Mouse (Mus musculus) E14TG2a.4 (cell line): ENCODE results near the gene Efcab7.

Experiments
- H3K27me3 ChIP-seq: 2 replicates; pipeline ENCODE4 v1.6.1; 2014; ENCODE audit warnings: low read length, control low read depth; ENCODE audit not compliant: insufficient read depth
- H3K36me3 ChIP-seq: 2 replicates; pipeline ENCODE4 v1.6.1; 2014; ENCODE audit warnings: low read length, control low read depth; ENCODE audit not compliant: insufficient read depth
- H3K4me1 ChIP-seq: replicated peaks from 2 replicates; pipeline ENCODE4 v1.6.1; 2014; ENCODE audit warnings: low read depth, low read length, control low read depth
- H3K4me3 ChIP-seq: replicated peaks from 2 replicates; pipeline ENCODE4 v1.5.1; 2014; ENCODE audit warnings: mild to moderate bottlenecking, low read length
- H3K9me3 ChIP-seq: 2 replicates; pipeline ENCODE4 v1.6.1; 2014; ENCODE audit warnings: low read length, control low read depth
- CTCF ChIP-seq: conservative IDR thresholded peaks from 2 replicates; pipeline ENCODE4 v1.5.1; 2014; ENCODE audit warnings: low read length
- NANOG ChIP-seq: IDR thresholded peaks from 2 replicates; pipeline ENCODE4 v1.6.1; 2014; ENCODE audit warnings: borderline replicate concordance, low read length, mixed read lengths
- POU5F1 ChIP-seq: IDR thresholded peaks from 2 replicates; pipeline ENCODE4 v1.6.1; 2014; ENCODE audit warnings: low read length, borderline replicate concordance

Gene Efcab7

DNA sequence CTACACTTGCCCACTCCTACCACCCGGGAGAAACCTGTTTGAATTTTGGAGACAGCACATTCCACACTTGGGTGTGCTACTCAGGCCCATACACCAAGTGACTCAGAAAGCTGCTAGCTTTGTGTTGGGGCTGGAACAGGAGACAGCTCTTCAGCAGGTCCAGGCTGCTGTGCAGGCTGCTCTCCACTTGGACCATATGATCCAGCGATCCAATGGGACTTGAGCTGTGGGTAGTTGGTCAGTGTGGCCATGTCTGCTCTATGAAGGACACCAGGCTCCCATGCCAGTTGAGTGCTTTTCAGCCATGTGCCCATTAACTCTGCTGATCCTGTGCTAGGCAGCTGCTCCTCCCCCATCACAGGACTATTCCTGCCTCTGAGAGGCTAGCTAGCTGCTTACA is 124.9 kb downstream of the Efcab7 start:
- TF ChIP-seq POU5F1 (no peak), CTCF (no peak), NANOG (no peak)
- Histone ChIP-seq H3K9me3 (no peaks in the 10 kb centered on the region), H3K36me3 (no peaks in the 10 kb centered on the region), H3K27me3 (no peaks in the 10 kb centered on the region), H3K4me1 (peaks cover 5% of the 10 kb centered on the region; the same call in 1 of the 2 replicates), H3K4me3 (no peak overlapping the region)

DNA sequence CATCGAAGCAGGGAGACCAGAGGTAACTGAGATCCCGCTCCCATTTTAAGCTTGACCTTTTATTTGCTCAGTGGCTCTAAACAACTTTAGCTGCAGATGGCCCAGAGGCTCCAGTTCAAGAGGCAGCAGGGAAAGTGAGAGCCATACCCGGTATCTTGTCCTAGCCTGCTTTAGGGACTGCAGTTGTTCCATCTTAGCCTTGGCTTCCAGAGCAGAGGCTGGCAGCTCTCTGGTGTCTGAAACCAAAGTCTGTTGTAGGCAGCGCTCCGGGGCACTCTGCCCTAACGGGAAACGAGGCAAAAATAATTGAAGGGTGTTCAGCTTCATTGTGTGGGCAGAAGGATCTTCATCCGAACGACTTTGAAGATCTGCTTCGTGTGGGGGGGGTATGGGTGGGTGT is 126.4 kb downstream of the Efcab7 start:
- no peak for TF ChIP-seq POU5F1
- H3K9me3 ChIP-seq, result no peaks in the 10 kb centered on the region
- no peaks in the 10 kb centered on the region for H3K36me3 ChIP-seq
- H3K27me3 ChIP-seq, result no peaks in the 10 kb centered on the region
- H3K4me3 ChIP-seq, result no peak overlapping the region
- H3K4me1 ChIP-seq, result peaks cover 5% of the 10 kb centered on the region; the same call in 1 of the 2 replicates

DNA sequence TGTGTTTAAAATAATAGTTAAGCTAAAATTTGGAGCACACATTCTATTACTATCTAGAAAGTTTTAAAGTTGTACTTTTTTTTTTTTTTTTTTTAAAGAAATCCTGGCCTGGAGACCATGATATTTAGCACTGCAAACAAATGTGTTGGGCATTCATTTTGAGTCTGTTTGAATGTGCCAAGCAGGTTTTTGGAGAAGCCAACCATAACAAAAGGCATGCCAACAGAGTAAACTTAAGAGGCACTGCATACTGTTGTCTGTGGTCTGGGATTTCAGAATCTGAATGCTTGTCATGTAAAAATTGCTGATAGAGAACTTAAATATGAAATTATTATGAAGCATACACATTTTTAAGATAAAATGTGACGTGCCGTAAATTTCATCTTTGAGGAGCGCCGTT is 128.2 kb downstream of the Efcab7 start:
- H3K9me3 ChIP-seq, result no peaks in the 10 kb centered on the region
- H3K4me3 ChIP-seq, result no peak overlapping the region

DNA sequence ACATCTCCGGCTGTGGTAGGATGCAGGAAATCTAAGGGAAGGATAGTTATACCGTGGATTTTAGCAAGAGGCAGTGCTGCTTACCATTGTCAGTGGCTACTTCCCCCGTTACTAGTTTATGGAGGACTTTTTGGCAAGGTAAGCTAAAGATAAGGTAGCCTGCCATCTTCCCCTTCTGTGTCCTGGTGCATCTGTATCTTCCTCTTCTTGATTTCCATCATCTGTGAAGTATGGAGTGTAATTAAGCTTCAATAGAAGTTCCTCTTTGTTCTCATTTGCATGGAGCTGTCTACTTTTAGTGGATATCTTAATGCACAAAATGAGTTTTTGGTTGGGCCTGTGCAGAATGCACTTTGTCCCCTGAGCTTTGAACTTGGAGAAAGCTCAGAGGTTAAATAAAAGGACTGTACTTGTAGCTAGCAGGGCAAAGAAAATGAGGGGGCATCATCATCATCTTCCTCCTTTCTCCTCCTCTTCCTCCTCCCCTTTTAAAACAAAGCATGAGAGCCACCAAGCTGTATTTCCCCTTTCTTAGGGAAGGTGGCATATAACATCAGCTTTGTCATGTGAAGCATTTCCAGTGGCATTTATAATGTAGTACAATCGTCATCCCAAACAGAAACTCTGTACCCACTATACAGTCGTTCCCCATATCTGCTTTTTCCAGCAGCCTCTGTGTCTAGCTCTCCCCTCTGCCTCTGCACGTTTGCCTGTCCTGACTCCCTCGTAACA is 129.3 kb downstream of the Efcab7 start:
- Histone ChIP-seq H3K36me3 (peaks cover under 1% of the 10 kb centered on the region; the same call in 1 of the 2 replicates), H3K9me3 (no peaks in the 10 kb centered on the region), H3K27me3 (no peaks in the 10 kb centered on the region), H3K4me3 (no peak overlapping the region), H3K4me1 (peaks cover 5% of the 10 kb centered on the region; the same call in 1 of the 2 replicates)
- TF ChIP-seq NANOG (no peak), CTCF (no peak), POU5F1 (no peak)

More for the DNA sequence above, 128.2 kb downstream of the Efcab7 start:
- Histone ChIP-seq H3K27me3 (no peaks in the 10 kb centered on the region), H3K4me1 (peaks cover 5% of the 10 kb centered on the region; the same call in 1 of the 2 replicates), H3K36me3 (no peaks in the 10 kb centered on the region; the same call in 1 of the 2 replicates)
- TF ChIP-seq NANOG, result no peak
- TF ChIP-seq CTCF, result no peak
- no peak for TF ChIP-seq POU5F1

DNA sequence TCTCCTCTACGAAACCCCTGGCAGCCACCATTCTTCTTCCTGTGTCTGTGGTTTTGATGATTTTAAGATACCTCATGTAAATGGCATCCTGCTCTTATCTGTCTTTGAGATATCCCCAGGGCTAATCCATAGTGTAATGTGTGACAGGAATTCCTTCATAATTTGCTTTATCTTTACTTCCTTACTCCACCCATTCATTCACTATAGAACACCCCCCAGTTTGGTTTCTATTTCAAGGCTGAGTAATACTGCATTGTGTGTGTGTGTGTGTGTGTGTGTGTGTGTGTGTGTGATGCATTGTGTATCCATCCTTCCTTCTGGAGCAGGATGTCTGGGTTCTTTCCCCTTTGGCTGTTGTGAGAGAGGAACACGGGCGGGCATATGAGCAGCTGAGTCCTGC is 130.3 kb downstream of the Efcab7 start:
- TF ChIP-seq NANOG, result no peak
- TF ChIP-seq POU5F1, result no peak
- no peak for TF ChIP-seq CTCF
- Histone ChIP-seq H3K4me3 (no peak overlapping the region), H3K27me3 (no peaks in the 10 kb centered on the region), H3K36me3 (peaks cover 11% of the 10 kb centered on the region), H3K9me3 (no peaks in the 10 kb centered on the region), H3K4me1 (no peaks in the 10 kb centered on the region)
